Mouse (Mus musculus): ENCODE measurements around the gene Olfr918.

Gene Olfr918

GRCm38 (mm10) chr9:38674501-38674900 lies at the start of gene Olfr918:
Gene Olfr918 (minus strand): TSS chr9:38674601.
- POLR2A ChIA-PET = no interaction called here
- CTCF ChIA-PET = no interaction called here

GRCm38 (mm10) chr9:38724044-38724443 lies 49.6 kb upstream of the Olfr918 start:
- ChIA-PET POLR2A (interaction anchor here in 1 of 4 experiments (0.7 kb wide), 1 partner anchor 196 kb away, joined by 3 read pairs; no protein-coding TSS in a partner anchor), CTCF (no interaction called here)

- ChIA-PET CTCF (no interaction called here), POLR2A (interaction anchor here in 1 of 4 experiments (0.8 kb wide), 1 partner anchor 35 kb away, joined by 4 read pairs; no protein-coding TSS in a partner anchor)
These were observed 44.6 kb upstream of the Olfr918 start for GRCm38 (mm10) chr9:38718927-38719441.

- POLR2A ChIA-PET = no interaction called here
- CTCF ChIA-PET = no interaction called here
These were observed 43.7 kb upstream of the Olfr918 start, which contains the start of gene Vwa5a for GRCm38 (mm10) chr9:38718102-38718501. Gene Vwa5a (plus strand): TSS chr9:38718268.

- POLR2A ChIA-PET = no interaction called here
These were observed 1.5 kb downstream of the Olfr918 start for GRCm38 (mm10) chr9:38672887-38673286.

GRCm38 (mm10) chr9:38665742-38666141 lies 8.7 kb downstream of the Olfr918 start, which contains the start of gene Olfr917:
Gene Olfr917 (minus strand): TSS chr9:38665842.
- ChIA-PET CTCF (no interaction called here), POLR2A (interaction anchor here in 1 of 4 experiments (0.6 to 0.7 kb wide), 2 partner anchors 25 to 646 kb away, joined by 3 read pairs; no protein-coding TSS in a partner anchor)

More at GRCm38 (mm10) chr9:38672887-38673286, 1.5 kb downstream of the Olfr918 start:
- CTCF ChIA-PET = no interaction called here

GRCm38 (mm10) chr9:38659775-38660174 lies 14.6 kb downstream of the Olfr918 start, which contains the start of gene Olfr916:
Gene Olfr916 (minus strand): TSS chr9:38659875.
- ChIA-PET POLR2A (no interaction called here), CTCF (no interaction called here)

- CTCF ChIA-PET = no interaction called here
- POLR2A ChIA-PET = no interaction called here
These were observed 42.0 kb downstream of the Olfr918 start for GRCm38 (mm10) chr9:38632406-38632805.

Measured in embryonic stem cell, embryonic (primary cell).